Mouse (Mus musculus) E14TG2a.4 (cell line): ENCODE measurements around the gene Eral1.

ENCODE experiments used
- CTCF ChIP-seq: conservative IDR thresholded peaks from 2 replicates; pipeline ENCODE4 v1.5.1; 2014; ENCODE audit warnings: low read length
- NANOG ChIP-seq: IDR thresholded peaks from 2 replicates; pipeline ENCODE4 v1.6.1; 2014; ENCODE audit warnings: borderline replicate concordance, low read length, mixed read lengths
- POU5F1 ChIP-seq: IDR thresholded peaks from 2 replicates; pipeline ENCODE4 v1.6.1; 2014; ENCODE audit warnings: low read length, borderline replicate concordance

DNA sequence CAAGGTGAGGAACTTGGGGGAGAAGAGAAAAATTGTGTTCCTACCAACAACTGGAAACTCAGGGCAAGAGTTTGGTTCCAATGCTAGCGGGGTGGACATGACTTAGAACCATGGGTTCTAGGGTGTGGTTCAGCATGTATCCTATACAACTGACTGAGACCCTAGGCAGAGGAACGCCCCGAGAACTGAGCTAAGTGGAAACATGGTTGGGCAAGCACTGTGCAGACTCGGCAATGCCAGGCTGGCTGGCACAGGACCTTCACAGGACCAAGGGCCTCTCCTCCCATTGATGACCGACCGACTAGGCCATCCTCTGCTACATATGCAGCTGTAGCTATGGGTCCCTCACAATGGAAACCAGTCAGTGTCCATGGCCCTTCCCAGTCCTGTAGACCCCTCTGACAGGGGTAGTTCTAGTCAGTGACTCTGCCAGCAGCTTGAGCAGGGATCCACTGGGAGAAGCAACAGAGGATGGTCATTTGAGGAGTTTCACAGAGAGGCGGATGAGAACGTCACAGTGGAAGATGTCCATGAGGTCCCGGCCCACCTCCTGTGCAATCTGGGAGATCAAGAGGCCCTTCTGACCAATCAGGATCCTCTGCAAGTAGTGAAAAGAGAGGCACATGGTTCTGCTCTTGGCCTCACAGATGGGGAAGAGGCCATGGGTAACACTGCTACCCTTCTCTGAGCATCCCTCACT is 6.5 kb downstream of the Eral1 start:
- no peak for TF ChIP-seq CTCF
- TF ChIP-seq NANOG = no peak
- no peak for TF ChIP-seq POU5F1
